Mouse (Mus musculus): ENCODE data around the gene Nyx. TPM values are rescaled to one million over a fixed set of nuclear protein-coding genes. Genes with fewer than 3 reads are reported as not detected.

The Nyx gene
- total and polyA plus RNA-seq, 3 experiments = 0.11 to 0.31 TPM; not detected in 1

- TF ChIP-seq TCF12 (IDR thresholded peaks at IDR 0.05; ENCODE audit: low read depth, low read length) = no peak
Measured at GRCm38 (mm10) chrX:13471925-13472324, 6.0 kb downstream of the Nyx start (continued).

GRCm38 (mm10) chrX:13472751-13473225, 6.9 kb downstream of the Nyx start:
- Histone ChIP-seq H3K9ac (ENCODE audit: control insufficient read depth, low read depth, low read length, poor library complexity, severe bottlenecking) (peak overlapping the region; percentile 35), H3K79me2 (ENCODE audit: control insufficient read depth, insufficient read depth, low read length, poor library complexity) (no peaks in the 10 kb centered on the region; the same call in 1 of the 2 replicates), H3K4me3 (ENCODE audit: control insufficient read depth in 1 of 2, insufficient read depth in 1 of 2, low read depth in 2 of 2, low read length in 2 of 2) (no peak overlapping the region), H3K27ac (ENCODE audit: control insufficient read depth, low read depth, low read length) (peak overlapping the region; percentile 96), H3K27me3 (ENCODE audit: control insufficient read depth in 1 of 2, insufficient read depth in 2 of 2, low read length in 2 of 2) (no peaks in the 10 kb centered on the region), H3K9me3 (replicated peaks; ENCODE audit: insufficient read depth, low read length) (no peaks in the 10 kb centered on the region), H3K36me3 (ENCODE audit: control insufficient read depth in 1 of 2, insufficient read depth in 2 of 2, low read length in 2 of 2) (peaks cover 0 to 23% of the 10 kb centered on the region in 2 experiments; a peak in 2 of 4 replicates), H3K4me1 (ENCODE audit: control insufficient read depth in 1 of 2, insufficient read depth in 2 of 2, low read length in 2 of 2) (peaks cover 18 to 34% of the 10 kb centered on the region in 2 experiments)
- peak; percentile 51; the same call in 1 of the 2 replicates for TF ChIP-seq TBP (IDR thresholded peaks at IDR 0.05; ENCODE audit: low read depth, low read length)
- 0 out of 2 replicates have a peak, but pooled peaks have one; percentile 26 for TF ChIP-seq ELF1 (IDR thresholded peaks at IDR 0.05; ENCODE audit: low read depth, low read length)
- peak; percentile 75; the same call in 1 of the 2 replicates for TF ChIP-seq RCOR1 (IDR thresholded peaks at IDR 0.05; ENCODE audit: low read depth, low read length)
- TF ChIP-seq ETS1 (IDR thresholded peaks at IDR 0.05; ENCODE audit: low read depth, low read length) = peak; percentile 96
- TF ChIP-seq BHLHE40 (IDR thresholded peaks at IDR 0.05; ENCODE audit: borderline replicate concordance, low read depth, low read length) = peak; percentile 81
- TF ChIP-seq NRF1 (IDR thresholded peaks at IDR 0.05; ENCODE audit: insufficient read depth, low read depth, low read length, poor library complexity, severe bottlenecking) = no peak
- TF ChIP-seq ZNF384 (IDR thresholded peaks at IDR 0.05; ENCODE audit: low read depth, low read length) = peak; percentile 94
- TF ChIP-seq KAT2A (conservative IDR thresholded peaks at IDR 0.05; ENCODE audit: low read depth, low read length) = 0 out of 2 replicates have a peak, but pooled peaks have one; percentile 25
- peak; percentile 97 to 99 for TF ChIP-seq EP300 (IDR thresholded peaks at IDR 0.05; ENCODE audit: low read depth in 1 of 2, low read length in 2 of 2)
- TF ChIP-seq TAL1 (IDR thresholded peaks at IDR 0.05; ENCODE audit: low read length) = peak; percentile 86
- 0 out of 2 replicates have a peak, but pooled peaks have one; percentile 23 for TF ChIP-seq MAZ (IDR thresholded peaks at IDR 0.05; ENCODE audit: low read depth, low read length)
- peak; percentile 97 for TF ChIP-seq SIN3A (IDR thresholded peaks at IDR 0.05; ENCODE audit: low read length)
- TF ChIP-seq GATA1 (IDR thresholded peaks at IDR 0.05; ENCODE audit: low read depth, low read length) = peak; percentile 95
- TF ChIP-seq ZKSCAN1 (IDR thresholded peaks at IDR 0.05; ENCODE audit: low read depth, low read length) = no peak
- TF ChIP-seq MYB (IDR thresholded peaks at IDR 0.05; ENCODE audit: low read depth, low read length) = peak; percentile 97
- TF ChIP-seq MAFK (IDR thresholded peaks at IDR 0.05; ENCODE audit: borderline replicate concordance, low read depth, low read length) = peak; percentile 53; the same call in 1 of the 2 replicates
- TF ChIP-seq NELFE (IDR thresholded peaks at IDR 0.05; ENCODE audit: low read depth, low read length) = no peak
- TF ChIP-seq MXI1 (IDR thresholded peaks at IDR 0.05; ENCODE audit: low read depth, low read length) = peak; percentile 65
- TF ChIP-seq MYC (IDR thresholded peaks at IDR 0.05; ENCODE audit: low read depth, low read length) = peak; percentile 73; the same call in 1 of the 2 replicates
- TF ChIP-seq POLR2A (IDR thresholded peaks at IDR 0.05; ENCODE audit: control insufficient read depth in 1 of 2, insufficient read depth in 1 of 2, low read depth in 1 of 2, low read length in 2 of 2, poor library complexity in 1 of 2) = 0 out of 4 replicates have a peak, but pooled peaks of 1 of the 2 experiments have one; percentile 25
- TF ChIP-seq TCF12 (IDR thresholded peaks at IDR 0.05; ENCODE audit: low read depth, low read length) = peak; percentile 94
- no peak for TF ChIP-seq ZC3H11A (IDR thresholded peaks at IDR 0.05; ENCODE audit: low read depth, low read length)
- TF ChIP-seq HCFC1 (IDR thresholded peaks at IDR 0.05; ENCODE audit: low read depth, low read length) = no peak
- DNase-seq (ENCODE audit: low read depth, low spot score) = peak; percentile 88
